28 mouse cellular contexts compared by ENCODE assay signal in genomic region chr2:173516150-173516855, GRCm38 (mm10). TPM values are rescaled to one million over a fixed set of nuclear protein-coding genes. Genes with fewer than 3 reads are reported as not detected.
A peak's percentile ranks its signal among the peaks of the same experiment; 100 is the strongest.
DNase-seq lines count a peak whose midpoint lies in the region; ATAC-seq and TF ChIP-seq lines count a peak whose summit lies in the region.
"Had no signal": no experiment of that assay in that cellular context is flagged by ENCODE, and none has a peak within 500 bp of the region (broad histone marks: within the 10 kb centered on the region; RNA-seq: fewer than 3 reads in every experiment).

No protein-coding gene starts in this region.

- no peak for ATAC-seq in embryonic facial prominence, embryonic 13.5 days (ENCODE audit: insufficient number of reproducible peaks, insufficient read depth, low FRiP score, low TSS enrichment, low read depth)
- no peak for ATAC-seq in hindbrain, embryonic 15.5 days (ENCODE audit: low FRiP score, low read depth)
- no peak for ATAC-seq in hindbrain, embryonic 13.5 days (ENCODE audit: low FRiP score)
- peak; percentile 84 for ATAC-seq in forebrain, postnatal 0 days
- no peak for ATAC-seq in intestine, embryonic 16.5 days
- ATAC-seq: liver, postnatal 0 days; lung, postnatal 0 days had no signal

- 69% methylated on average over 25 of the region's 25 CpGs for WGBS in embryonic facial prominence, embryonic 13.5 days
- WGBS in embryonic facial prominence, embryonic 10.5 days: 89% methylated on average over 25 of the region's 25 CpGs
- 76% methylated on average over 25 of the region's 25 CpGs for WGBS in hindbrain, embryonic 15.5 days
- WGBS in hindbrain, embryonic 13.5 days: 80% methylated on average over 25 of the region's 25 CpGs
- 70% methylated on average over 25 of the region's 25 CpGs for WGBS in forebrain, postnatal 0 days
- WGBS in intestine, embryonic 16.5 days: 83% methylated on average over 25 of the region's 25 CpGs

- peak overlapping the region; percentile 34; the same call in 1 of the 2 replicates for H3K27ac ChIP-seq in embryonic facial prominence, embryonic 13.5 days
- no peak overlapping the region for H3K27ac ChIP-seq in embryonic facial prominence, embryonic 10.5 days (replicated peaks)
- H3K27ac ChIP-seq in hindbrain, embryonic 15.5 days (replicated peaks): peak overlapping the region; percentile 46
- H3K27ac ChIP-seq in hindbrain, embryonic 13.5 days: no peak overlapping the region
- H3K27ac ChIP-seq in forebrain, postnatal 0 days (ENCODE audit: low read depth, low read length): peak overlapping the region; percentile 69
- no peak overlapping the region for H3K27ac ChIP-seq in intestine, embryonic 16.5 days (ENCODE audit: low read length)
- H3K27ac ChIP-seq: intestine, embryonic 15.5 days; limb, embryonic 12.5 days; neural tube, embryonic 15.5 days had no signal

- TF ChIP-seq CTCF in forebrain, postnatal 0 days (IDR thresholded peaks at IDR 0.05; ENCODE audit: low read depth): no peak

- no peak for DNase-seq in embryonic facial prominence, embryonic 10.5 days (ENCODE audit: low spot score)
- peak; percentile 22 for DNase-seq in forebrain, postnatal 0 days
- DNase-seq in lung, postnatal 4 days: no peak
- DNase-seq: adrenal gland, postnatal 14 days; cerebellum, adult 11 months; cerebellum, adult 9-11 months; heart, postnatal 4 days; kidney, adult 9 months; kidney, postnatal 36 days; liver, postnatal 0 days; right cerebral cortex, adult 18-20 months; right cerebral cortex, postnatal 4 days; thymus, adult 18-20 months; thymus, postnatal 36 days had no signal

- no peaks in the 10 kb centered on the region for H3K9me3 ChIP-seq in embryonic facial prominence, embryonic 13.5 days
- H3K9me3 ChIP-seq in embryonic facial prominence, embryonic 10.5 days: no peaks in the 10 kb centered on the region
- no peaks in the 10 kb centered on the region for H3K9me3 ChIP-seq in hindbrain, embryonic 15.5 days
- no peaks in the 10 kb centered on the region; the same call in 1 of the 2 replicates for H3K9me3 ChIP-seq in hindbrain, embryonic 13.5 days
- no peaks in the 10 kb centered on the region for H3K9me3 ChIP-seq in forebrain, postnatal 0 days (ENCODE audit: low read length)
- H3K9me3 ChIP-seq in intestine, embryonic 16.5 days (ENCODE audit: control insufficient read depth, low read length): 0 out of 2 replicates have a peak, but pooled peaks cover under 1% of the 10 kb centered on the region
- H3K9me3 ChIP-seq: heart, embryonic 15.5 days; intestine, embryonic 15.5 days; limb, embryonic 12.5 days; neural tube, embryonic 15.5 days had no signal

- H3K4me3 ChIP-seq in embryonic facial prominence, embryonic 13.5 days: no peak overlapping the region
- H3K4me3 ChIP-seq in embryonic facial prominence, embryonic 10.5 days: no peak overlapping the region
- H3K4me3 ChIP-seq in hindbrain, embryonic 15.5 days: no peak overlapping the region
- H3K4me3 ChIP-seq in hindbrain, embryonic 13.5 days: no peak overlapping the region
- no peak overlapping the region for H3K4me3 ChIP-seq in forebrain, postnatal 0 days (ENCODE audit: low read depth, low read length)
- H3K4me3 ChIP-seq in intestine, embryonic 16.5 days (ENCODE audit: low read length): no peak overlapping the region
- H3K4me3 ChIP-seq: heart, embryonic 15.5 days; intestine, embryonic 15.5 days; limb, embryonic 12.5 days; neural tube, embryonic 15.5 days had no signal

- no peak overlapping the region for H3K9ac ChIP-seq in embryonic facial prominence, embryonic 13.5 days
- H3K9ac ChIP-seq in hindbrain, embryonic 15.5 days: no peak overlapping the region
- H3K9ac ChIP-seq in hindbrain, embryonic 13.5 days: no peak overlapping the region
- H3K9ac ChIP-seq in forebrain, postnatal 0 days: 0 out of 2 replicates have a peak overlapping the region, but pooled peaks have one; percentile 1
- no peak overlapping the region for H3K9ac ChIP-seq in intestine, embryonic 16.5 days (ENCODE audit: low read depth, low read length)
- H3K9ac ChIP-seq: heart, embryonic 15.5 days; intestine, embryonic 15.5 days; limb, embryonic 12.5 days; liver, postnatal 0 days; neural tube, embryonic 15.5 days had no signal

- no peaks in the 10 kb centered on the region for H3K36me3 ChIP-seq in embryonic facial prominence, embryonic 13.5 days
- no peaks in the 10 kb centered on the region for H3K36me3 ChIP-seq in embryonic facial prominence, embryonic 10.5 days (replicated peaks)
- H3K36me3 ChIP-seq in hindbrain, embryonic 15.5 days: no peaks in the 10 kb centered on the region
- no peaks in the 10 kb centered on the region for H3K36me3 ChIP-seq in hindbrain, embryonic 13.5 days
- H3K36me3 ChIP-seq in forebrain, postnatal 0 days (ENCODE audit: insufficient read depth): no peaks in the 10 kb centered on the region
- H3K36me3 ChIP-seq in intestine, embryonic 16.5 days (ENCODE audit: control insufficient read depth, insufficient read depth, low read length): no peaks in the 10 kb centered on the region
- H3K36me3 ChIP-seq: heart, embryonic 15.5 days; intestine, embryonic 15.5 days; limb, embryonic 12.5 days; neural tube, embryonic 15.5 days had no signal

- no peak overlapping the region for H3K4me2 ChIP-seq in embryonic facial prominence, embryonic 13.5 days
- H3K4me2 ChIP-seq in hindbrain, embryonic 15.5 days: no peak overlapping the region
- no peak overlapping the region for H3K4me2 ChIP-seq in hindbrain, embryonic 13.5 days
- H3K4me2 ChIP-seq in forebrain, postnatal 0 days (ENCODE audit: low read depth): no peak overlapping the region
- H3K4me2 ChIP-seq in intestine, embryonic 16.5 days (ENCODE audit: low read depth, low read length): no peak overlapping the region
- H3K4me2 ChIP-seq: heart, embryonic 15.5 days; intestine, embryonic 15.5 days; limb, embryonic 12.5 days; liver, embryonic 11.5 days; neural tube, embryonic 15.5 days had no signal

- H3K4me1 ChIP-seq in embryonic facial prominence, embryonic 13.5 days: peaks cover 27% of the 10 kb centered on the region
- peaks cover 9% of the 10 kb centered on the region for H3K4me1 ChIP-seq in embryonic facial prominence, embryonic 10.5 days
- H3K4me1 ChIP-seq in hindbrain, embryonic 15.5 days (replicated peaks): 0 out of 2 replicates have a peak, but pooled peaks cover 4% of the 10 kb centered on the region
- peaks cover 10% of the 10 kb centered on the region for H3K4me1 ChIP-seq in hindbrain, embryonic 13.5 days (replicated peaks)
- H3K4me1 ChIP-seq in forebrain, postnatal 0 days (ENCODE audit: insufficient read depth): no peaks in the 10 kb centered on the region; the same call in 1 of the 2 replicates
- peaks cover 11% of the 10 kb centered on the region for H3K4me1 ChIP-seq in intestine, embryonic 16.5 days (ENCODE audit: control insufficient read depth, insufficient read depth, low read length)
- H3K4me1 ChIP-seq: limb, embryonic 12.5 days had no signal

- no peaks in the 10 kb centered on the region for H3K27me3 ChIP-seq in embryonic facial prominence, embryonic 13.5 days
- no peaks in the 10 kb centered on the region for H3K27me3 ChIP-seq in embryonic facial prominence, embryonic 10.5 days (replicated peaks; ENCODE audit: low read depth, poor library complexity, severe bottlenecking)
- H3K27me3 ChIP-seq in hindbrain, embryonic 15.5 days: no peaks in the 10 kb centered on the region; the same call in 1 of the 2 replicates
- H3K27me3 ChIP-seq in hindbrain, embryonic 13.5 days: no peaks in the 10 kb centered on the region
- H3K27me3 ChIP-seq in forebrain, postnatal 0 days (ENCODE audit: insufficient read depth, low read length): no peaks in the 10 kb centered on the region
- no peaks in the 10 kb centered on the region for H3K27me3 ChIP-seq in intestine, embryonic 16.5 days (replicated peaks; ENCODE audit: control insufficient read depth, insufficient read depth, low read length)
- H3K27me3 ChIP-seq: heart, embryonic 15.5 days; intestine, embryonic 15.5 days; limb, embryonic 12.5 days; neural tube, embryonic 15.5 days had no signal

RNA-seq across cellular contexts. Expression of gene 1700021F07Rik, which starts 6.1 kb away (rescaled TPM):
- not detected in 2 replicates for polyA plus RNA-seq in embryonic facial prominence, embryonic 13.5 days (2015; fragmentation: Nextera tagmentation; extraction: Ambion mirVana)
- polyA plus RNA-seq in embryonic facial prominence, embryonic 10.5 days (2016; fragmentation: Nextera tagmentation; extraction: Ambion mirVana): not detected in 2 replicates
- polyA plus RNA-seq in hindbrain, embryonic 15.5 days (2015; fragmentation: Nextera tagmentation; extraction: Ambion mirVana): not detected in 2 replicates
- polyA plus RNA-seq in hindbrain, embryonic 13.5 days (2015; fragmentation: Nextera tagmentation; extraction: Ambion mirVana): not detected in 2 replicates
- total RNA-seq in forebrain, postnatal 0 days (2014; rRNA removed): not detected in 2 replicates
- polyA plus RNA-seq in forebrain, postnatal 0 days (2015; fragmentation: Nextera tagmentation; extraction: Ambion mirVana): not detected in 2 replicates
- not detected in 2 replicates for polyA plus RNA-seq in intestine, embryonic 16.5 days (2015; fragmentation: Nextera tagmentation; extraction: Ambion mirVana)
- total RNA-seq: adrenal gland, postnatal 14 days; common myeloid progenitor, adult 5-6 weeks; gastrocnemius, adult 8-10 months; heart, postnatal 4 days; left cerebral cortex, postnatal 14 days had no signal
- polyA plus RNA-seq: heart, embryonic 15.5 days; intestine, embryonic 15.5 days; limb, embryonic 12.5 days; liver, embryonic 11.5 days; liver, postnatal 0 days; lung, postnatal 0 days; neural tube, embryonic 15.5 days; stomach, embryonic 16.5 days had no signal

Comparison
In these comparisons a context has a peak if more than half of its experiments do, and no peak if none do; other contexts are left out.
1. H3K27ac ChIP-seq: peak in embryonic facial prominence, embryonic 13.5 days (single experiment), hindbrain, embryonic 15.5 days (single experiment) and forebrain, postnatal 0 days (single experiment); none in embryonic facial prominence, embryonic 10.5 days (single experiment), hindbrain, embryonic 13.5 days (single experiment) and intestine, embryonic 16.5 days (single experiment).